Mouse (Mus musculus) midbrain, embryonic 13.5 days (tissue): ENCODE data around the gene Cxadr. TPM values are rescaled to one million over a fixed set of nuclear protein-coding genes. Genes with fewer than 3 reads are reported as not detected.
"Not testable (repeated sequence)": the region's sequence is repeated elsewhere in the genome, so short reads cannot be mapped to it uniquely, and the experiment has no call there.

Source experiments
- ATAC-seq: fragments of 200-750 bp; cut with Nextera tagmentation; 2 replicates; pipeline ENCODE4 v1.8.0; 2017; ENCODE audit warnings: mild to moderate bottlenecking, moderate TSS enrichment, moderate library complexity
- H3K27ac ChIP-seq: fragments of 300-500 bp; sonication (generic); 2 replicates; pipeline ENCODE4 v1.5.1; 2015; ENCODE audit warnings: inconsistent platforms, mild to moderate bottlenecking, moderate library complexity
- H3K27me3 ChIP-seq: fragments of 300-500 bp; sonication (generic); 2 replicates; pipeline ENCODE4 v1.6.1; 2015; ENCODE audit warnings: mild to moderate bottlenecking, inconsistent platforms
- H3K36me3 ChIP-seq: fragments of 300-500 bp; sonication (generic); 2 replicates; pipeline ENCODE4 v1.6.1; 2015; ENCODE audit warnings: mild to moderate bottlenecking, inconsistent platforms
- H3K4me1 ChIP-seq: fragments of 300-500 bp; sonication (generic); replicated peaks from 2 replicates; pipeline ENCODE4 v1.6.1; 2015; ENCODE audit warnings: inconsistent platforms
- H3K4me2 ChIP-seq: fragments of 300-500 bp; sonication (generic); replicated peaks from 2 replicates; pipeline ENCODE4 v1.6.1; 2015; ENCODE audit warnings: moderate library complexity, mild to moderate bottlenecking, inconsistent platforms
- H3K4me3 ChIP-seq: fragments of 300-500 bp; sonication (generic); replicated peaks from 2 replicates; pipeline ENCODE4 v1.5.1; 2015; ENCODE audit warnings: mild to moderate bottlenecking, inconsistent platforms
- H3K9ac ChIP-seq: fragments of 300-500 bp; sonication (generic); replicated peaks from 2 replicates; pipeline ENCODE4 v1.6.1; 2015; ENCODE audit warnings: mild to moderate bottlenecking, inconsistent platforms
- H3K9me3 ChIP-seq: fragments of 300-500 bp; sonication (generic); 2 replicates; pipeline ENCODE4 v1.6.1; 2016; ENCODE audit warnings: mild to moderate bottlenecking, inconsistent platforms
- WGBS: fragments of 180-500 bp; shearing (Covaris S2); methylation state at CpG from one replicate; pipeline ENCODE4 v1.1.7; 2015; 5-methylcytosine and 5-hydroxymethylcytosine counted together
- polyA plus RNA-seq: library from polyadenylated mRNA; unstranded; fragments of >200 nt; fragmentation: Nextera tagmentation; extraction: Ambion mirVana; gene quantifications from 2 replicates; pipeline ENCODE4 v1.2.1, GENCODE M21; 2015

The Cxadr gene
- polyA plus RNA-seq, 1 experiment from 2014 or later = 135 TPM

DNA sequence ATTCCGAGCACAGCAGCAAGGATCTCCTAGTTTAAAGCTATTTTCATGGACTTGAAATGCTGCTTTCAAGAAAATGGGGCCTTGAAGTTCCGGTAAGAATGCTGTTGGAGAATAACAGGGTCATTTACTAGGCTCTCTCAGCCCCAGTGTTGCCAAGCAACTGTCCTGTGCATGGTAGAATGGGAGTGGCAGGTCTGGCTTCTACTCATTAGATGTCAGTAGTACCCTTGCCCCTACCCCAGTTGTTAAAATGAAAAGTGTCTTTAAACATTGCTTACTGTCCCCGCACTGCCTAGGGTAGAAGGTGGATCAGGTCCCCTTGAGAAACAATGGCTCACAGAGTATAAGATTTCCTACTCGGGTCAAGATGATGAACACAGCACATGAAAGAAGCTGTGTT lies 40.1 kb downstream of the Cxadr start:
- peak; percentile 58; the same call in 1 of the 2 replicates for ATAC-seq

DNA sequence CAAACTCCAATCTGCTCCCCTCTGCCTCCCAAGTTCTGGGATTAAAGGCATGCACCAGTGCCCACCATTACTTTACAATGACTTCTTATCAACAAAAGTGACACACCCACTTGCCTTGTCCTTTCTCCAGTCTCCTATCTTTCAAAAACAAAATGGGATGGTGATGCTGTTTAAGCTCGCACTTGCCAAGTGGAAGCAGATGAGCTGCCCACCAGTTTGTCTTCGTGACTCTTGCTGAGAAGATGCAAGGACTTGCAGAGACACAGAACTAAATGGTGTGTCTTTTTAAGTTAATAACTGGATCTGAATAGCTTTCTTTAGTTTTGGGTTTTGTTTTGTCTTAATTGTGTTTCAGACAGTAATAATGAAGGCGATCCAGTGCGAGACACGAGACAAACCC lies 41.5 kb downstream of the Cxadr start:
- 0 out of 2 replicates have a peak, but pooled peaks cover 5% of the 10 kb centered on the region for H3K4me1 ChIP-seq
- no peak overlapping the region for H3K4me2 ChIP-seq
- no peak overlapping the region for H3K9ac ChIP-seq
- ATAC-seq = no peak
- no peak overlapping the region for H3K27ac ChIP-seq
- H3K27me3 ChIP-seq = no peaks in the 10 kb centered on the region
- peaks cover 10% of the 10 kb centered on the region; the same call in 1 of the 2 replicates for H3K36me3 ChIP-seq
- no peak overlapping the region for H3K4me3 ChIP-seq
- H3K9me3 ChIP-seq = no peaks in the 10 kb centered on the region
- 87% methylated on average over 5 of the region's 5 CpGs for WGBS

More for the DNA sequence above, 40.1 kb downstream of the Cxadr start:
- Histone ChIP-seq H3K4me3 (no peak overlapping the region), H3K9me3 (no peaks in the 10 kb centered on the region), H3K9ac (no peak overlapping the region), H3K36me3 (peaks cover 18% of the 10 kb centered on the region), H3K4me1 (0 out of 2 replicates have a peak, but pooled peaks cover 5% of the 10 kb centered on the region), H3K27me3 (no peaks in the 10 kb centered on the region), H3K4me2 (no peak overlapping the region), H3K27ac (no peak overlapping the region)
- 58% methylated on average over 4 of the region's 4 CpGs for WGBS

DNA sequence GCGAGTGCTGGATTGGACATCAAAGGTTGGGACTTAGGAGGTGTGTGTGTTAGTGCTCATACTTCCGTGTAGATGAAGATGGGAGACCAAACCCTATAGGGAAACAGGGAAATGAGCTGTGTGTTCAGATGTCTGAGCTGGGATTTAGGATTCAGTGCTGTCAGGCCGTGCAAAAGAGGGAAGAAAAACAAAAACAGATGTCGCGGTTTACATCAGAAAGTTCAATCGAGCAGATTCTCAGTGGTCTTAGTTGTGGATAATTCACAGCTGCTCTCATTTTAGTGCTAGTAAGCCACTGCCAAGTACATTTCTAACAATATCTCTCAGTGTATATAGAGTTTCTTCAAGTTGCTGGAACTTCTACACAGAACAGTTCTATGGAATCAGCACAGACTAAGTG lies 42.5 kb downstream of the Cxadr start:
- H3K27ac ChIP-seq = no peak overlapping the region
- ATAC-seq = no peak
- H3K4me3 ChIP-seq = no peak overlapping the region
- 0 out of 2 replicates have a peak, but pooled peaks cover 5% of the 10 kb centered on the region for H3K4me1 ChIP-seq
- peaks cover 10% of the 10 kb centered on the region; the same call in 1 of the 2 replicates for H3K36me3 ChIP-seq
- H3K9ac ChIP-seq = no peak overlapping the region
- no peaks in the 10 kb centered on the region for H3K9me3 ChIP-seq
- H3K27me3 ChIP-seq = no peaks in the 10 kb centered on the region
- 70% methylated on average over 6 of the region's 6 CpGs for WGBS
- H3K4me2 ChIP-seq = no peak overlapping the region

DNA sequence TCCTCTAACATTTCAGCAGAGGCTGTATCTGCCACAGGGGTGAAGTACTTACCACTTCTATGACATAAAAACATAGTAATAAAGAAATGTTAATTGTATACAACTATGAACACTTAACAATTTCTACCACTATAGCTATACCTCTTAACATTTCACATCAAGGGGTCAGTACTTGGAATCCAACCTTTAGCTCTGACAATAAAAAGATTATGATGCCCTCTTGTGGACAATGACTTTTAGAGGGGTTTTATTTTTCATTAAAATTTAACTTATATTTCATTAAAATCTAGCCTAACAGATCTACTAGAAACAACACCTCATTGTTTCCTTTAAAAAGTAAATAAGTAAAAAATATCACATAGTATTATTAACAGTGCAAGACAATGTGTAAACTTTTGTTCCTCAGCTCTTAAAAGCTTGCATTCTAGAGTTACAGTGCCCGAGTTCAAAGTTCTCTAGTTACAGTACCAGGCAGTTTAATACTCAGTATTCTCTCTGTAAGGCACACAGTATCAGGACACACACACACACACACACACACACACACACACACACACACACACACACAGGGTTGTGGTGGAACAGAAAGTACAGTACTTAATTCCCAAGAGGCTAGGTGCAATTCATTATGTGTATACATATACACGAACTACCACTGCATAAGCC lies 45.5 kb downstream of the Cxadr start:
- ATAC-seq = no peak

DNA sequence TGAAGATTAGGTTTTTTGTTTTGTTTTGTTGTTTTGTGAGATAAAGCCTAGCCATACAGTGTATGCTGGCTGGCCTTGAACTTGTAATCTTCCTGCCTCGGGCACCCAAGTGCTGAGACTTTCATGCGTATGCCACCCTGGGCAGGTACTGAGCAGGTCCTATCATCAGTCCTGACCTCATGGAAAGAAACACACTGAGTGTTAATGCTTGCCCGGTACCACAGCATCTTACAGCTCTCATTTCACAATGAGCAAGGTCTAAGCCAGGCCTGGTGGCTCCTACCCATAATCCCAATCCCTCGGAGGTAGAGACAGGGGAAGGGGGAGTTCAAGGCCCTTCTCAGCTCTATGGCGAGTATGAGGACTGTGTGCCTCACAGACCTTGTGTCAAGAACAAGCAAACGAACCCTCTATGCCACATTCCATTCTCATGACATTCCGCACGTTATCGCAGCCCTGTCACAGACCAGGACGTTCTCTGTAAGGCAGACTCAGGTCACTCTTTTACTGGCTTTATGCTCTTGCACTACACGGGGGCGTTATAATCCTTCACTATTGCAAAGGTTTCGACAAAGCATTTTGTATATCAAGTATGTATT lies 46.1 kb downstream of the Cxadr start:
- H3K9ac ChIP-seq = no peak overlapping the region
- no peaks in the 10 kb centered on the region for H3K4me1 ChIP-seq
- H3K4me2 ChIP-seq = no peak overlapping the region
- no peak overlapping the region for H3K4me3 ChIP-seq
- H3K27me3 ChIP-seq = no peaks in the 10 kb centered on the region
- H3K36me3 ChIP-seq = peaks cover 15% of the 10 kb centered on the region
- 85% methylated on average over 13 of the region's 13 CpGs for WGBS
- H3K27ac ChIP-seq = no peak overlapping the region
- no peak for ATAC-seq
- H3K9me3 ChIP-seq = no peaks in the 10 kb centered on the region

More for the DNA sequence above, 45.5 kb downstream of the Cxadr start:
- no peaks in the 10 kb centered on the region for H3K27me3 ChIP-seq
- H3K27ac ChIP-seq = no peak overlapping the region
- H3K36me3 ChIP-seq = peaks cover 15% of the 10 kb centered on the region
- H3K4me2 ChIP-seq = no peak overlapping the region
- H3K9ac ChIP-seq = no peak overlapping the region
- H3K4me1 ChIP-seq = no peaks in the 10 kb centered on the region
- H3K4me3 ChIP-seq = no peak overlapping the region
- 95% methylated on average over 2 of the region's 2 CpGs for WGBS
- no peaks in the 10 kb centered on the region for H3K9me3 ChIP-seq

DNA sequence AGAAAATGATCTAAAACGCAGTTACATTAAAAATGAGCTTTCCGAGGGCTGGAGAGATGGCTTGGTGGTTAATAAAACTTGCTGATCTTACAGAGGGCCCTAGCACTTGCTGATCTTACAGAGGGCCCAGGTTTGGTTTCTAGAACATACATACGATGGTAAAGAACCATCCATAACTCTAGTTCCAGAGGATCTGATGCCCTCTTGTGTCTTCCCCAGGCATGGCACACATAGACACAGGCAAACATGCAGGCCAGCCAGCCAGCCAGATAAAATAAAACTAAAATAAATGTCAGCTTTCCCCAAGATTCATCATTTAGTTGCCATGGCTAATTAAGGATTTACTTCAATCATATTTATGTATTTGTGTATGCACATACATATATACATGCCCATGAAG lies 56.5 kb downstream of the Cxadr start:
- Histone ChIP-seq H3K9ac (no peak overlapping the region), H3K4me3 (no peak overlapping the region), H3K9me3 (no peaks in the 10 kb centered on the region), H3K27ac (no peak overlapping the region), H3K27me3 (no peaks in the 10 kb centered on the region), H3K4me1 (no peaks in the 10 kb centered on the region), H3K36me3 (peaks cover 17% of the 10 kb centered on the region), H3K4me2 (no peak overlapping the region)
- no peak for ATAC-seq
- 96% methylated on average over 3 of the region's 3 CpGs for WGBS

DNA sequence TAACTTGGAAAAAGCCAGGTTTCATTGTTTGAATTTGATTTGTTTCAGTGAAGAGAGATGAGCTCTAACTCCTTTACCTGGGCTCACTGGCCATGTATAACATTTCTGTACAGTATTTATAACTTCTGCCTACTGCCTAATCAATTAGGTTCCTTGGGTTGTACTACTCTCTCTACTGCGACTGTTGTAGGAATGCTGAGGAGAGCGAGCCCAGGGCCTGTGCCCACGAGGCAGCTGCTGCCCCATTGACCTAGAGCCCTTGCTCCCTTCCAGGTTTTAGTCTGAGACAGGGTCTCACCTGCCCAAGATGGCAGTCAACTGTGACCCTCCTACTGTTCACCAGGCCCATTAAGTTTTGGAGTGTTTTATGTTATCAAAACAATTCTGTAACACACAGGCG lies 60.2 kb downstream of the Cxadr start:
- H3K4me2 ChIP-seq = no peak overlapping the region
- no peak overlapping the region for H3K27ac ChIP-seq
- ATAC-seq = no peak
- H3K4me1 ChIP-seq = no peaks in the 10 kb centered on the region
- H3K4me3 ChIP-seq = no peak overlapping the region
- WGBS = 93% methylated on average over 4 of the region's 4 CpGs
- no peaks in the 10 kb centered on the region for H3K27me3 ChIP-seq
- H3K9me3 ChIP-seq = no peaks in the 10 kb centered on the region
- H3K9ac ChIP-seq = no peak overlapping the region
- H3K36me3 ChIP-seq = peaks cover 20% of the 10 kb centered on the region

DNA sequence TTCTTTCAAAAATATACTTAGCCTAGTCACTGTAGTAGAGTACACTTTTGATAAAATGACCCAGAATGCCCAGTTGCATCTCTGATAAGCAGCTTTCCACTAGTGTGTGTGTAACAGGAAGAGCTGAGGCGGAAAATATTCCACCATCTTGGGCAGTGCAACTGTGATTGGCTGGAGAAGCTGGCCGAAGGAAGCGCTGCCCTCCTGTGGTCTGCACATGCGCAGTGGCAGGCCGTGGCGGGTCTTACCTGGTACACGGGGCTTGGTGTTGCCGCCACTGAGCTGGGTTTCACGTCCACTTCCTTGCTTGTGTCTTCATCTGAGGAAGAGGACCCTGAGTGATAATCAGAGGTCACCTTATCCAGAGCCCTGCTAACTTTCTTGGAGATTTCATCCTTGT lies 63.3 kb downstream of the Cxadr start:
- not testable (repeated sequence) for H3K9me3 ChIP-seq, H3K9ac ChIP-seq, H3K27ac ChIP-seq, H3K4me2 ChIP-seq, H3K27me3 ChIP-seq, H3K4me1 ChIP-seq, H3K4me3 ChIP-seq, ATAC-seq
- WGBS = 93% methylated on average over 9 of the region's 9 CpGs
- H3K36me3 ChIP-seq = peaks cover 33% of the 10 kb centered on the region

DNA sequence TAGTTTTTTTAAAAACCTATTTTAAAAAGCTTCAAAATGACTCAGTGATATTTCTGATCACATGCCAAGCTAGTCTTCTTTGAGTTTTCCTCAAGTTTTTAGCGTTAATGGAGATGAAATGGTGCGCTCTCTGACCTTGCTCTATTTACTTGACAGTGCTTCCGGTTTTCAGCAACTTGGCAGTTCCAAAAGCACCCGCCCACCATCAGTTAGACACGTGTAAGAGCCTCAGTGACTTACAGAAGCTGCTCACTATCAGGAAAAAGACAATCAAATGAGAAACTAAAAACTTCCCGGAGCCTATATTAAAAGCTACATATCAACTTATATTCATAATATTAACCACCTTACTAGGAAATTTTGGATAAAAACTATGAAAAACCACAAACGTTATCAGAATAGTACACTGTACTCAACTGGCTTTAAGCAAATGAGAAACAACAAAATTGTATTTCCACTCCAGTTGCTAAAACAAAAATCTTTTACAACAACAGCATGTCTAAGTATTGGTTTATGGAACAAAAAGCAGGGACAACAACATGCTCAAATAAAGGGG lies 70.3 kb downstream of the Cxadr start:
- H3K9me3 ChIP-seq = no peaks in the 10 kb centered on the region
- ATAC-seq = no peak
- H3K4me1 ChIP-seq = peaks cover 12% of the 10 kb centered on the region
- no peak overlapping the region for H3K27ac ChIP-seq
- H3K4me3 ChIP-seq = no peak overlapping the region
- no peaks in the 10 kb centered on the region for H3K27me3 ChIP-seq
- 86% methylated on average over 7 of the region's 7 CpGs for WGBS
- peaks cover 21% of the 10 kb centered on the region for H3K36me3 ChIP-seq
- H3K9ac ChIP-seq = no peak overlapping the region
- H3K4me2 ChIP-seq = no peak overlapping the region

DNA sequence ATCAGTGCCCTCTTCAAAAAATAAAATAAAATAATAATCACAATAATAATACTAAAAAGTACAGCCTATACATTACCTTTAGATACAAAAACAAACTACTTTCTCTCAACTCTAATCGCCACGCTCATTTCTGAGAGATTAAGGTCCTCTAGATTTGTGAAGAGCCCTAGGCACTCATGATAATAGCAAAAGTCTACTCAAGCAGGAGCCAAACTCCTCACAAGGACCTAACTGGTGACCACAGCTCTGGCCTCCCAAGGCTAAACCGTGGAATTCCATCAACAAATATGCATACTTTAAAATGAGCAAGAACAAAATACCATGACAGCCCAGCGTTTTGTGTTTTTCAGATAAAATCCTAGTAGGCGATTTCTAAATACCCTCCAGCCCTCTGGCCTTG lies 71.5 kb downstream of the Cxadr start:
- ATAC-seq = no peak
- H3K9ac ChIP-seq = no peak overlapping the region

DNA sequence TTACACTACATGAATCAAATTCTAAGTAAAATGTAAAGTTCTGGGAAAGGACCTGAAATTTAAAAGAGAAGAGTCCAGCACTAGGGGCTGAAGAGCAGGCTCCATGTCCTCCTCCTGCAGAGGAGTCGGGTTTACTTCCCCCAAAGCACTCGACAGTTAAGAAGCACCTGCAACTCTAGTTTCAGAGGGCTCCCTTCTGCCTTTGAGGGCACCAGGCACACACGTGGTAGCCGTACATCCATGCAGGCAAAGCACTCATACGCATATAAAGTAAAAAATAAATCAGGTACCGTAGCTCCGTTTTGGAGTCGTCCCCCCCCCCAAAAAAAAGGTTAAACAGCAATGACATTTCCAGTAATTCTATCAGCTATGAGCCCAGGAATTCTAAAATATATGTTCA lies 72.5 kb downstream of the Cxadr start:
- no peaks in the 10 kb centered on the region for H3K9me3 ChIP-seq
- no peak overlapping the region for H3K4me2 ChIP-seq
- no peak for ATAC-seq
- H3K27ac ChIP-seq = no peak overlapping the region
- H3K9ac ChIP-seq = no peak overlapping the region
- WGBS = 84% methylated on average over 8 of the region's 8 CpGs
- no peak overlapping the region for H3K4me3 ChIP-seq
- no peaks in the 10 kb centered on the region for H3K27me3 ChIP-seq
- H3K36me3 ChIP-seq = peaks cover 9% of the 10 kb centered on the region
- H3K4me1 ChIP-seq = peaks cover 15% of the 10 kb centered on the region

More for the DNA sequence above, 71.5 kb downstream of the Cxadr start:
- Histone ChIP-seq H3K4me1 (peaks cover 15% of the 10 kb centered on the region), H3K4me3 (no peak overlapping the region), H3K4me2 (no peak overlapping the region), H3K27ac (no peak overlapping the region), H3K36me3 (peaks cover 15% of the 10 kb centered on the region), H3K27me3 (no peaks in the 10 kb centered on the region), H3K9me3 (no peaks in the 10 kb centered on the region)
- WGBS = 92% methylated on average over 5 of the region's 5 CpGs

DNA sequence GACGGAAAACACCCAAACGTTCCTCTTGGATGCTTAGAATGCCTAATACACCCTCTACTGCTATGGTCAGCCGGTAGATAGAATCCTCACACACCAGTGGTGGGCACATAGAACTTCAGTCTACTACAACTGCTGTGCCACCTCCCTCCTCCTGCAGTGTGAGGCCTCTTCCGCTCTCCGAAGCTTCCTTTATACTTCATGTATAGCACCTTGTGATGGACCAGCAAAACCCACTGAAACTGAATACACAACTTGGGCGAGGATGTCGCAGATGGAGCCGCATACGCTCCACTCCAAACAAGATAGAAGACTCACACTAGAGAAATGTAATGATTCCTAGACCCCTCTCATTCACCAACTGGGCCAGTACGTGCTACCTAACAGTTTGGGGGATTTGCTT lies 73.9 kb downstream of the Cxadr start:
- 50% methylated on average over 10 of the region's 10 CpGs for WGBS

More for the DNA sequence above, 73.9 kb downstream of the Cxadr start:
- Histone ChIP-seq H3K9me3 (no peaks in the 10 kb centered on the region), H3K9ac (no peak overlapping the region; the same call in none of the 2 replicates), H3K4me3 (peak overlapping the region; percentile 86), H3K36me3 (no peaks in the 10 kb centered on the region), H3K27ac (no peak overlapping the region), H3K4me1 (peaks cover 15% of the 10 kb centered on the region), H3K27me3 (no peaks in the 10 kb centered on the region), H3K4me2 (peak overlapping the region; percentile 68)
- ATAC-seq = no peak
